Mouse (Mus musculus): Measurements from ENCODE around the gene 9430015G10Rik. TPM values are rescaled to one million over a fixed set of nuclear protein-coding genes. Genes with fewer than 3 reads are reported as not detected.
A peak's percentile ranks its signal among the peaks of the same experiment; 100 is the strongest.

9430015G10Rik gene
- polyA plus RNA-seq, 1 experiment: 8.3 TPM

DNA sequence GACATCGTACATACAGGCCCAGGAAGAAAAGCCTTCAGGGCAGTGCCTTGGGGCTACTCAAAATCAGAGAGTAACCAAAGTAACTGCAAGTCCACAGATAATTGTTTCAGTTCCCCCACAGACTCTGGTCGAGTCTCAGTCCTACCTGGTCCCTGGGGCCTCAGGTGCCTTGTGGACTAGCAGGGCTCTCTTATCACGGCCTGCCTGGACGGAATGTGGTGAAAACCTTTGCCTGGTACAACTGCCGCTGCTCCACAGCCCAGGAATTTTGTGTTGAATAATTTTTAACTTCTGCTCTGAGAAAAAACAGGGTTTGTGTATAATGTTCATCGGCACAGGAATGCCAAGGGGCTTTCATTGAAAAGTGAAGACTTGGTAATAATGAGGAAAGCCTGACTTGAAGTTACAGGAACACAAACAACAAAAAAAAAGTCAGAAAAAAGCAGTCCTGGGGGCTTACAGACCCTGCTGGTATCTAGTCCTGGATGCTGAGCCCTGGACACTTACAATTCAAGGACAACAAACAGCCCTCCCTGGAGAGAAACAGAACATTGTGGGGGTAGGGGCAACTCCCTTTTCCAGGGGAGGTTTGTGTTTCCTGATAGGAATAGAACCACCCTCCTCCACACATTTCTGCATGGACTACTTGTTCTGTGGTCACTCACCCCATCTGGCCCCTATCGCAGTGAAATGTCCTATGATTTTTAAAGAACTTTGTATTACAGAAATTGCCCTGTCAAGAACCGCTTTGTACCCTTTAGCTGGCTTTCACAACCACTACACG is 25.5 kb upstream of the 9430015G10Rik start:
- H3K27ac ChIP-seq (ENCODE audit: insufficient read depth, low read depth, low read length): no peak overlapping the region
- H3K4me1 ChIP-seq (ENCODE audit: control insufficient read depth, insufficient read depth, insufficient read length, low read length): peaks cover 11% of the 10 kb centered on the region; the same call in 1 of the 2 replicates
- WGBS: 61% methylated on average over 9 of the region's 9 CpGs
- H3K4me3 ChIP-seq (ENCODE audit: low read depth, low read length): no peak overlapping the region
- no peaks in the 10 kb centered on the region for H3K36me3 ChIP-seq (ENCODE audit: control insufficient read depth, insufficient read depth, low read length)
- H3K27me3 ChIP-seq (ENCODE audit: control insufficient read depth, insufficient read depth, low read length): no peaks in the 10 kb centered on the region
- TF ChIP-seq POLR2A (IDR thresholded peaks at IDR 0.05; ENCODE audit: low read depth, low read length) (no peak), CTCF (IDR thresholded peaks at IDR 0.05; ENCODE audit: extremely low read depth, insufficient read length, insufficient replicate concordance, low read depth, low read length) (no peak)

DNA sequence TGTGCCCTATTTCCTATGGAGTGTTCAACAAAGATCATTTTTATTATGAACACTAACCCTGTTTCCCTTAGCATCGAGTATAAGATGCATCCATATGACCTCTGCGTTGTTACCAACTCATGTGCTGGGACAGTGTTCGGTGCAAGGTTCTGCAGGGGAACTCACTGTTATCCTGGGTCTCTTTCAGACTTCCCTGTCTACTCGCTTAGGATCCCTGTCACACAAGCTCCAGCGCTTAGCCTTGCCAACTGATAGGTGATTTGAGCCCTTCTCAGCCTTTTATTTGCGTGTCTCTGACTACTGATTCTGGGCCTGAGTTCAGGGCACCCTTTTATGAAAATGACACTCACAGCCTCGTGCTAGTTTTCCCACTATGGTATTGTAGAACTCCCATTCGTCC is 24.5 kb upstream of the 9430015G10Rik start:
- no peak overlapping the region for H3K27ac ChIP-seq (ENCODE audit: insufficient read depth, low read depth, low read length)
- H3K4me3 ChIP-seq (ENCODE audit: low read depth, low read length): no peak overlapping the region
- no peak for TF ChIP-seq CTCF (IDR thresholded peaks at IDR 0.05; ENCODE audit: extremely low read depth, insufficient read length, insufficient replicate concordance, low read depth, low read length)
- no peak for TF ChIP-seq POLR2A (IDR thresholded peaks at IDR 0.05; ENCODE audit: low read depth, low read length)
- H3K27me3 ChIP-seq (ENCODE audit: control insufficient read depth, insufficient read depth, low read length): no peaks in the 10 kb centered on the region
- WGBS: 87% methylated on average over 8 of the region's 8 CpGs
- peaks cover 11% of the 10 kb centered on the region; the same call in 1 of the 2 replicates for H3K4me1 ChIP-seq (ENCODE audit: control insufficient read depth, insufficient read depth, insufficient read length, low read length)
- no peaks in the 10 kb centered on the region for H3K36me3 ChIP-seq (ENCODE audit: control insufficient read depth, insufficient read depth, low read length)

DNA sequence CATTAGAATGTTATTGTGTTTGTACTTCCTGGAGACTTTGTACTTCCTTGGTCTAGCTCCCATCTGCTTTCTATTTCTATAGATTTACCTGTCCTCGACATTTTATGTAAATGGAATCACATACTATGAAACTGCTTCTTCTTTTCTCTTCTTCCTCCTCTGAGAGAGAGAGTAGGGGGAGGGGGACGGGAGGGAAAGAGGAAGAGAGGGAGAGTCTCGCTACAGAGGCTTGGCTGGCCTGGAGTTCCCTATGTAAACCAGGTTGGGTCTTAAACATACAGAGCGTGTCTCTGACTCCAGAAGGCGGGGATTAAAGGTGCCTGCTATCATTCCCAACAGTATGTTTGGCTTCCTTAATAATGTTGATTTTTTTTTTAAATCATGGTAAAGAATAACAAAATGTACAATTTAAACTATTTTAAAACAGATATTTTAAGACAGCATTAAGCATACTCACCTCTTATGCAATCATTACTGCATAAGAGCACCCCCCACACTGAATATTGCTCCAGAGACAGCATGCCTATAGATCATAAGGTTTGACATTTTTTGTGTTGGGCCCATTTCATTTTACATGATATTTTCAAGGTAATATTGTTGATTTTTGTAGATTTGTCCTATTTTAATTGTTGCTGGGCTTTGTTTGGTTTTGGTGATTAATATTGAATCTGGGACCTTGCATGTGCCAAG is 22.2 kb upstream of the 9430015G10Rik start:
- peak overlapping the region; percentile 94 for H3K27ac ChIP-seq (ENCODE audit: insufficient read depth, low read depth, low read length)
- peaks cover 5% of the 10 kb centered on the region; the same call in 1 of the 2 replicates for H3K4me1 ChIP-seq (ENCODE audit: control insufficient read depth, insufficient read depth, insufficient read length, low read length)
- no peaks in the 10 kb centered on the region for H3K27me3 ChIP-seq (ENCODE audit: control insufficient read depth, insufficient read depth, low read length)
- H3K4me3 ChIP-seq (ENCODE audit: low read depth, low read length): peak overlapping the region; percentile 35; the same call in 1 of the 2 replicates
- 12% methylated on average over 5 of the region's 5 CpGs for WGBS
- H3K36me3 ChIP-seq (ENCODE audit: control insufficient read depth, insufficient read depth, low read length): no peaks in the 10 kb centered on the region
- no peak for TF ChIP-seq POLR2A (IDR thresholded peaks at IDR 0.05; ENCODE audit: low read depth, low read length)
- no peak for TF ChIP-seq CTCF (IDR thresholded peaks at IDR 0.05; ENCODE audit: extremely low read depth, insufficient read length, insufficient replicate concordance, low read depth, low read length)

DNA sequence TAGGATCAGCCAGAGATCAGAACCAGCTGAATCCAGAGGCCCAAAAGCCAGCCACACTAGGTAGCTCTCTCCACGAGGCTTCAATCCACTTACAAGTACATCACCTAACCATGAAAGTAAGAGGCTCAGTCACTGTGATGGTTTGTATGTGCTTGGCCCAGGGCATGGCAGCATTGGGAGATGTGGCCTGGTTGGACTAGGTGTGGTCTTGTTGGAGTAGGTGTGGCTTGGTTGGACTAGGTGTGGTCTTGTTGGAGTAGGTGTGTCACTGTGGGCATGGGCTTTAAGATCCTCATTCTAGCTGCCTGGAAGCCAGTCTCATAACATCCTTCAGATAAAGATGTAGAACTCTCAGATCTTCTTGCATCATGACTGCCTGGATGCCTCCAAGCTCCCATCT is 18.5 kb upstream of the 9430015G10Rik start:
- Histone ChIP-seq H3K27me3 (ENCODE audit: control insufficient read depth, insufficient read depth, low read length) (no peaks in the 10 kb centered on the region), H3K4me1 (ENCODE audit: control insufficient read depth, insufficient read depth, insufficient read length, low read length) (peaks cover 12% of the 10 kb centered on the region; the same call in 1 of the 2 replicates), H3K4me3 (ENCODE audit: low read depth, low read length) (no peak overlapping the region), H3K36me3 (ENCODE audit: control insufficient read depth, insufficient read depth, low read length) (no peaks in the 10 kb centered on the region), H3K27ac (ENCODE audit: insufficient read depth, low read depth, low read length) (no peak overlapping the region)
- WGBS: 79% methylated on average over 1 of the region's 1 CpGs
- TF ChIP-seq POLR2A (IDR thresholded peaks at IDR 0.05; ENCODE audit: low read depth, low read length) (no peak), CTCF (IDR thresholded peaks at IDR 0.05; ENCODE audit: extremely low read depth, insufficient read length, insufficient replicate concordance, low read depth, low read length) (no peak)

DNA sequence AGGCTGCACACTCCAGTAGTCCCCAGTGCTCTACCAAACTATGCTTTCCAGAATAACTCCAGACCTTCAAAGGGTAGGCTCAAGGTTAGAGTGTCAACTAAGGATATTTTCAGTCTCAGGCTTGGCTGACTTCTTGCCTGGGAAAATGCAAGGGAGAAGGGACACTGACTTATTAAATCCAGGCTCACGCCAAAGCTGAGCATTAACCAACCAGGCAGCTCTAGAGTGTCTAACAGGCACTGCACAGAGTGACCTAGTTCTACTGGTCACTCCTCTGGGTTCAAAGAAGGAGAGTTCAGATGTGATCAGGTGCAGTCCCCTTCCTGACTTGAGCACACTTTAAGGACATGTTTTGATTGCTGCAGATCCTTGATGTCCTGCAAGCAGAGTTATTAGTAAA is 17.0 kb upstream of the 9430015G10Rik start:
- H3K27ac ChIP-seq (ENCODE audit: insufficient read depth, low read depth, low read length): no peak overlapping the region
- no peaks in the 10 kb centered on the region for H3K36me3 ChIP-seq (ENCODE audit: control insufficient read depth, insufficient read depth, low read length)
- H3K27me3 ChIP-seq (ENCODE audit: control insufficient read depth, insufficient read depth, low read length): no peaks in the 10 kb centered on the region
- no peak overlapping the region for H3K4me3 ChIP-seq (ENCODE audit: low read depth, low read length)
- peaks cover 12% of the 10 kb centered on the region; the same call in 1 of the 2 replicates for H3K4me1 ChIP-seq (ENCODE audit: control insufficient read depth, insufficient read depth, insufficient read length, low read length)
- 92% methylated on average over 1 of the region's 1 CpGs for WGBS
- TF ChIP-seq POLR2A (IDR thresholded peaks at IDR 0.05; ENCODE audit: low read depth, low read length) (no peak), CTCF (IDR thresholded peaks at IDR 0.05; ENCODE audit: extremely low read depth, insufficient read length, insufficient replicate concordance, low read depth, low read length) (no peak)

DNA sequence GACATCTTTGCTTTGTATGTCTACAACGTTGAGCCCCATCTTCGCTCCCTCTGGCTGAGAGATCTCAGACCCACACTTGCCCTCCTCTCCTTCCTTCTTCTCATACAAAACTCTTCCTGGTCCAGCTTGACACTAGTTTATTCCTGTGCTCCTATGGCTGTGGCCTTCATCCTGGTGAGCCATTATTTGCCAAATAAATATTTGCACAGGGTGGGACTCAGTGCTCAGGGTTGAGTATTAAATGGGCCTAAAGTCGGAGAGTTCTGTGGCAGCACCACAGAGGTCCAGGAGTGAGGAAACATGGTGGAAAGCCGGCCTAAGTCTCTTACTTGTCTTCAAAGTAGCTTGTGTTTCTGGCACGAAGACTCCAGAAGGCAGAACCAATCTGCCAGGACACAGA is 16.0 kb upstream of the 9430015G10Rik start:
- Histone ChIP-seq H3K4me1 (ENCODE audit: control insufficient read depth, insufficient read depth, insufficient read length, low read length) (peaks cover 12% of the 10 kb centered on the region; the same call in 1 of the 2 replicates), H3K27ac (ENCODE audit: insufficient read depth, low read depth, low read length) (peak overlapping the region; percentile 29; the same call in 1 of the 2 replicates), H3K4me3 (ENCODE audit: low read depth, low read length) (no peak overlapping the region), H3K36me3 (ENCODE audit: control insufficient read depth, insufficient read depth, low read length) (no peaks in the 10 kb centered on the region), H3K27me3 (ENCODE audit: control insufficient read depth, insufficient read depth, low read length) (no peaks in the 10 kb centered on the region)
- no peak for TF ChIP-seq POLR2A (IDR thresholded peaks at IDR 0.05; ENCODE audit: low read depth, low read length)
- TF ChIP-seq CTCF (IDR thresholded peaks at IDR 0.05; ENCODE audit: extremely low read depth, insufficient read length, insufficient replicate concordance, low read depth, low read length): no peak
- WGBS: 32% methylated on average over 5 of the region's 5 CpGs

DNA sequence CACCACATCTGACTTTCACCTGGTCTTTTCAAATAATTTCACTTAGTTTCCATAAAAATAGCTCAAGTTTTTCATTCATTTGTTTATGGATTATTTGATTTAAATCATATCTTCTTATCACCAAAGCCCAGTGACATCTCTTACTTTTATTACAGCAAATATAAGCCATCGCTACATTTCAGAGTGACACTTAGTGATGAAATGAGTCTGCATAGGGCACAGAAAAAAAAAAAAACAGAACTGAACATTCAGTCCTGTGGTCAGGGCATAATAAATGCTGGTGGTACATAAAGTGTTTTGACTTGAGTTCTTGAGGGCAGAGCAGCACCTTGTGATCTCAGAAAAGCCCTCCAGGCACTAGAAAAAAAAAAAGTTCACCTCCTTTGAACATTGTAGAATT is 13.6 kb upstream of the 9430015G10Rik start:
- TF ChIP-seq CTCF (IDR thresholded peaks at IDR 0.05; ENCODE audit: extremely low read depth, insufficient read length, insufficient replicate concordance, low read depth, low read length): no peak
- no peak for TF ChIP-seq POLR2A (IDR thresholded peaks at IDR 0.05; ENCODE audit: low read depth, low read length)
- H3K36me3 ChIP-seq (ENCODE audit: control insufficient read depth, insufficient read depth, low read length): no peaks in the 10 kb centered on the region
- H3K27ac ChIP-seq (ENCODE audit: insufficient read depth, low read depth, low read length): no peak overlapping the region
- WGBS: 83% methylated on average over 1 of the region's 1 CpGs
- no peaks in the 10 kb centered on the region for H3K27me3 ChIP-seq (ENCODE audit: control insufficient read depth, insufficient read depth, low read length)
- H3K4me3 ChIP-seq (ENCODE audit: low read depth, low read length): no peak overlapping the region
- peaks cover 13% of the 10 kb centered on the region; the same call in 1 of the 2 replicates for H3K4me1 ChIP-seq (ENCODE audit: control insufficient read depth, insufficient read depth, insufficient read length, low read length)

Data from small intestine, adult 2 months (tissue).